ENCODE assay signal across 8 mouse cellular contexts in the genomic region with DNA sequence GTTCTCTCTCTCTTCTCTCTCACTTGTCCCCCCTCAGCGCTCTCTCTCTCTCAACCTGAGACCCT. TPM values are rescaled to one million over a fixed set of nuclear protein-coding genes. Genes with fewer than 3 reads are reported as not detected.
DNase-seq lines count a peak whose midpoint lies in the region; ATAC-seq and TF ChIP-seq lines count a peak whose summit lies in the region.

A gene (minus strand): TSS at position 39 of the 65 bp plus-strand sequence.

- H3K9ac ChIP-seq in forebrain, embryonic 16.5 days (replicated peaks; ENCODE audit: low read depth, low read length), result peak within 1 kb of the TSS; percentile 52
- peak within 1 kb of the TSS; percentile 54 for H3K9ac ChIP-seq in neural tube, embryonic 14.5 days (replicated peaks; ENCODE audit: low read depth, low read length)

- intact Hi-C loops in left cerebral cortex, adult 2 months (cut with DNase I), result no loop called here
- intact Hi-C loops in left cerebral cortex, postnatal 4 days (cut with DNase I), result no loop called here

- no peaks in the 10 kb centered on the region for H3K36me3 ChIP-seq in forebrain, embryonic 16.5 days (ENCODE audit: control insufficient read depth, insufficient read depth)
- no peaks in the 10 kb centered on the region for H3K36me3 ChIP-seq in neural tube, embryonic 14.5 days (ENCODE audit: control insufficient read depth, insufficient read depth, low read length)

- H3K9me3 ChIP-seq in forebrain, embryonic 16.5 days (ENCODE audit: control insufficient read depth, low read length), result no peaks in the 10 kb centered on the region
- no peaks in the 10 kb centered on the region for H3K9me3 ChIP-seq in neural tube, embryonic 14.5 days (ENCODE audit: control insufficient read depth, low read length)

- no peak for ATAC-seq in forebrain, embryonic 16.5 days
- no peak; the same call in 1 of the 2 replicates for ATAC-seq in neural tube, embryonic 14.5 days (ENCODE audit: low read depth)

- TF ChIP-seq CTCF in left cerebral cortex, adult 2 months (IDR thresholded peaks at IDR 0.05), result no peak

- peak within 1 kb of the TSS; percentile 66 for H3K27ac ChIP-seq in left cerebral cortex, adult 2 months
- H3K27ac ChIP-seq in forebrain, embryonic 16.5 days (ENCODE audit: low read length), result no peak within 1 kb of the TSS
- H3K27ac ChIP-seq in neural tube, embryonic 14.5 days (ENCODE audit: low read depth, low read length), result no peak within 1 kb of the TSS

- DNase-seq in left cerebral cortex, adult 2 months (ENCODE audit: extremely low spot score in 1 of 2, low spot score in 2 of 2), result no peak
- no peak for DNase-seq in left cerebral cortex, adult 9 months (ENCODE audit: low spot score in 2 of 2)
- no peak for DNase-seq in left cerebral cortex, postnatal 4 days
- no peak for DNase-seq in cerebellum, postnatal 36 days
- DNase-seq in adrenal gland, postnatal 14 days, result no peak
- no peak for DNase-seq in adrenal gland, adult 2 months

- peak within 1 kb of the TSS; percentile 63 for H3K4me2 ChIP-seq in forebrain, embryonic 16.5 days (ENCODE audit: low read length)
- peak within 1 kb of the TSS; percentile 52 for H3K4me2 ChIP-seq in neural tube, embryonic 14.5 days (ENCODE audit: low read depth, low read length)

- peaks cover 3% of the 10 kb centered on the region; the same call in 1 of the 2 replicates for H3K27me3 ChIP-seq in forebrain, embryonic 16.5 days (replicated peaks; ENCODE audit: control insufficient read depth, insufficient read depth, low read length)
- H3K27me3 ChIP-seq in neural tube, embryonic 14.5 days (ENCODE audit: control insufficient read depth, insufficient read depth, low read length), result no peaks in the 10 kb centered on the region

- 44% methylated on average over 1 of the region's 1 CpGs for WGBS in forebrain, embryonic 16.5 days
- 25% methylated on average over 1 of the region's 1 CpGs for WGBS in neural tube, embryonic 14.5 days

- peak within 1 kb of the TSS; percentile 49 for H3K4me3 ChIP-seq in left cerebral cortex, adult 2 months
- peak within 1 kb of the TSS; percentile 47 for H3K4me3 ChIP-seq in forebrain, embryonic 16.5 days (replicated peaks; ENCODE audit: low read length)
- peak within 1 kb of the TSS; percentile 38 for H3K4me3 ChIP-seq in neural tube, embryonic 14.5 days (ENCODE audit: low read depth, low read length)

- H3K4me1 ChIP-seq in forebrain, embryonic 16.5 days (replicated peaks; ENCODE audit: control insufficient read depth, insufficient read depth, low read length), result no peaks in the 10 kb centered on the region
- H3K4me1 ChIP-seq in neural tube, embryonic 14.5 days (ENCODE audit: control insufficient read depth, insufficient read depth, low read length), result no peaks in the 10 kb centered on the region

RNA-seq across cellular contexts. Expression of the gene that starts here (rescaled TPM):
- total RNA-seq in left cerebral cortex, adult 2 months (2021), result 10 to 100 TPM; 15.3 to 18.2 TPM
- 1.0 and 1.7 TPM in 2 replicates for polyA plus RNA-seq in forebrain, embryonic 16.5 days (2015; fragmentation: Nextera tagmentation; extraction: Ambion mirVana)
- 10 to 100 TPM; 34.6 to 39.9 TPM for total RNA-seq in left cerebral cortex, postnatal 4 days (2021)
- 4.3 and 5.9 TPM in 2 replicates for polyA plus RNA-seq in neural tube, embryonic 14.5 days (2014; fragmentation: Nextera tagmentation; extraction: Ambion mirVana)
- total RNA-seq in adrenal gland, postnatal 14 days (2021), result 1.1 and 1.4 TPM in 2 replicates
- total RNA-seq in adrenal gland, adult 2 months (2021), result 1 to 10 TPM; 1.3 to 2.6 TPM
- 0.10 and 0.20 TPM in 2 replicates for polyA plus RNA-seq in adrenal gland, adult 2 months (2012; rRNA removed)
